Mouse (Mus musculus): ENCODE results near the gene Klhl9. TPM values are rescaled to one million over a fixed set of nuclear protein-coding genes. Genes with fewer than 3 reads are reported as not detected.
"Not testable (repeated sequence)": the region's sequence is repeated elsewhere in the genome, so short reads cannot be mapped to it uniquely, and the experiment has no call there.

The Klhl9 gene
- polyA plus RNA-seq (2016; fragmentation: Nextera tagmentation; extraction: Ambion mirVana), result 130 and 143 TPM in 2 replicates

DNA sequence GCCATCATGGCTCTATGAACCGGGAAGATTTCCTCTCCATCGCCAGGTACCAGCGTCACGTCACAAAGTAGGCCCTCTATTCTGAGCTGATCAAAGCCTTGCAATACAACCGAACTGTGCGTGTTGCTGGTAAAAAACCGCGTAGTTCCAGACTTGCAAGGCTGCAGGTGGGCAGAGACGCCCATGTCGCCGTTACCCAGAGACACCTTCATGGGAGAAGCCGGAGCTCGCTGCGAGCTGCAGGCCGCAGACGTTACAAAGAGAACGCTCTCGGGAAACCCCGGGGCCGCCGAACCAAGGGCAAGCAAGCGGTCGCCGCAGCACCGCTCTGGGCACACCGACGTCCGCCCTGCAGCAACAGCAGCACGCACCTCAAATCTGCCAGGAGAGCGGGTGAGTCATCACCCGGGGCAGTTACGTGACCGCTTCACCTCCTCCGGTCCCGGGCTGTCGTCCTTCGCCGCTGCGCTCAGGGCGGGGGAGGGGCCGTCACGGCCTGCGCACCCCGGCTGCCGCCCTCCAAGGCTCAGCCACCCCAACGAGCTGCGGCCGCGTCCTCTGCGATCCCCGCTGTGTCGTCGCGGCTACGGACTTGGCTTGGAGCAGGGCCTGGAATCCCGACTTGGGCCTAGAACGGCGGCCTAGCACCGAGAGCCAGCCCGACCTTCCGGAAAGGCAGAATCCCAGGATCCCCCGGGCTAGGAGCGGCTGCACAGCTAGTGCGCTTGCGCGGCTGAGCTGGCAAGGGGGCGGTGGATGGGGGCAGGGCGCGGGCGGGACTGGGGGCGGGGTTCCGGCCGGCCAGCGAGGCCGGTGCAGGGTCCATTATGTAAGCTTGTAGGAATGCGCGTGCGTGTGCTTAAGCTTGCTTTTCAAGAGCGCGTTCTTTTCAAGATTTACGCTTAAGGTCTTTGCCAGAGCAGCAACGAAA is at the start of gene Klhl9, which contains the start of gene Gm26566:
TSS of gene Klhl9 (minus strand) at position 675 of the 931 bp plus-strand sequence.
TSS of gene Gm26566 (plus strand) at position 15 of the 931 bp plus-strand sequence.
- Histone ChIP-seq H3K9ac (peak within 1 kb of the TSS; percentile 94), H3K27ac (peak within 1 kb of the TSS; percentile 97), H3K4me3 (peak within 1 kb of the TSS; percentile 82), H3K4me2 (replicated peaks) (peak within 1 kb of the TSS; percentile 79), H3K4me1 (peaks cover 18% of the 10 kb centered on the region), H3K36me3 (peaks cover 14% of the 10 kb centered on the region), H3K27me3 (no peaks in the 10 kb centered on the region), H3K9me3 (no peaks in the 10 kb centered on the region)
- peak; percentile 91 for ATAC-seq (ENCODE audit: insufficient number of reproducible peaks, insufficient read depth, low FRiP score, low TSS enrichment)
- WGBS, result under 1% methylated on average over 82 of the region's 82 CpGs

DNA sequence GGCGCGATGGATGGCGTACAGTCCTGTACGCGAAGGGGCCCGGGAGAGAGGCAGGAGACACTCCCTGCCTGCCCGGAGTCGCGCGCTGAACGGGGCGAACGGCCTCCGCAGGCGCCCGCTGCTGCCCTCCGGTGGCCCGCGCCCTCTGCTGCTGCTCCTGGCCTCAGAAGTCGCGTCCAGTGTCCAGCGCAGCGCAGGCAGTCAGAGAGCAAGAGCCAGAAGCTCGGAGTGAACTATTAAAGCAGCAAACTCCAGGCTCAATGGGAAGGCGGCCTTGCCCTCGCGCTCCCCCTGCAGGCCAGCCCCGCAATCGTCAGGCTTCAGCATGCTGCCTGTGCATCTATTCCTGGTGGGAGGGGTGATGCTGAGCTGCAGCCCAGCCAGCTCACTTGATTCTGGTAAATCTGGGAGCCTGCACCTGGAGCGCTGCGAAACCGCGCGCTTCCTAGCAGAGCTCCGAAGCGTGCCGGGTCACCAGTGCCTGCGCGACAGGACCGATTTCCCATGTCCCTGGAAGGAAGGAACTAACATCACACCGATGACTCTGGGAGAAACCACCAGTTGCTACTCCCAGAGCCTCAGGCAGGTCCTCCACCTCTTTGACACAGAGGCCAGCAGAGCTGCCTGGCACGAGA is 41.2 kb upstream of the Klhl9 start:
- not testable (repeated sequence) for H3K36me3 ChIP-seq; ATAC-seq (ENCODE audit: insufficient number of reproducible peaks, insufficient read depth, low FRiP score, low TSS enrichment); H3K9ac ChIP-seq; H3K9me3 ChIP-seq; H3K4me1 ChIP-seq; H3K27me3 ChIP-seq
- Histone ChIP-seq H3K27ac (0 out of 2 replicates have a peak overlapping the region, but pooled peaks have one; percentile 17), H3K4me3 (peak overlapping the region; percentile 38), H3K4me2 (replicated peaks) (peak overlapping the region; percentile 49)
- WGBS, result 4% methylated on average over 26 of the region's 42 CpGs

- not testable (repeated sequence) for H3K9ac ChIP-seq; H3K4me1 ChIP-seq; H3K27ac ChIP-seq; H3K4me2 ChIP-seq (replicated peaks); ATAC-seq (ENCODE audit: insufficient number of reproducible peaks, insufficient read depth, low FRiP score, low TSS enrichment); H3K27me3 ChIP-seq; H3K36me3 ChIP-seq; H3K4me3 ChIP-seq; H3K9me3 ChIP-seq
- WGBS, result 56% methylated on average over 9 of the region's 9 CpGs
These were observed 40.1 kb upstream of the Klhl9 start for GRCm38 (mm10) chr4:88762341-88762740.

- H3K4me2 ChIP-seq (replicated peaks); H3K36me3 ChIP-seq; H3K4me1 ChIP-seq; H3K4me3 ChIP-seq; ATAC-seq (ENCODE audit: insufficient number of reproducible peaks, insufficient read depth, low FRiP score, low TSS enrichment); H3K27me3 ChIP-seq; H3K9ac ChIP-seq; H3K27ac ChIP-seq; H3K9me3 ChIP-seq: not testable (repeated sequence)
- 70% methylated on average over 6 of the region's 8 CpGs for WGBS
These were observed 39.5 kb upstream of the Klhl9 start for GRCm38 (mm10) chr4:88761776-88762175.

DNA sequence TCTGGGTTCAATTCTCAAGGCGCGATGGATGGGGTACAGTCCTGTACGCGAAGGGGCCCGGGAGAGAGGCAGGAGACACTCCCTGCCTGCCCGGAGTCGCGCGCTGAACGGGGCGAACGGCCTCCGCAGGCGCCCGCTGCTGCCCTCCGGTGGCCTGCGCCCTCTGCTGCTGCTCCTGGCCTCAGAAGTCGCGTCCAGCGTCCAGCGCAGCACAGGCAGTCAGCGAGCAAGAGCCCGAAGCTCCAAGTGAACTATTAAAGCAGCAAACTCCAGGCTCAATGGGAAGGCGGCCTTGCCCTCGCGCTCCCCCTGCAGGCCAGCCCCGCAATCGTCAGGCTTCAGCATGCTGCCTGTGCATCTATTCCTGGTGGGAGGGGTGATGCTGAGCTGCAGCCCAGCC is 38.2 kb upstream of the Klhl9 start:
- peak overlapping the region; percentile 36 for H3K4me3 ChIP-seq
- not testable (repeated sequence) for H3K36me3 ChIP-seq; H3K4me1 ChIP-seq; ATAC-seq (ENCODE audit: insufficient number of reproducible peaks, insufficient read depth, low FRiP score, low TSS enrichment); H3K27me3 ChIP-seq; H3K9me3 ChIP-seq
- H3K27ac ChIP-seq, result peak overlapping the region; percentile 75; the same call in 1 of the 2 replicates
- H3K9ac ChIP-seq, result peak overlapping the region; percentile 44; the same call in 1 of the 2 replicates
- peak overlapping the region; percentile 48 for H3K4me2 ChIP-seq (replicated peaks)
- under 1% methylated on average over 23 of the region's 28 CpGs for WGBS

DNA sequence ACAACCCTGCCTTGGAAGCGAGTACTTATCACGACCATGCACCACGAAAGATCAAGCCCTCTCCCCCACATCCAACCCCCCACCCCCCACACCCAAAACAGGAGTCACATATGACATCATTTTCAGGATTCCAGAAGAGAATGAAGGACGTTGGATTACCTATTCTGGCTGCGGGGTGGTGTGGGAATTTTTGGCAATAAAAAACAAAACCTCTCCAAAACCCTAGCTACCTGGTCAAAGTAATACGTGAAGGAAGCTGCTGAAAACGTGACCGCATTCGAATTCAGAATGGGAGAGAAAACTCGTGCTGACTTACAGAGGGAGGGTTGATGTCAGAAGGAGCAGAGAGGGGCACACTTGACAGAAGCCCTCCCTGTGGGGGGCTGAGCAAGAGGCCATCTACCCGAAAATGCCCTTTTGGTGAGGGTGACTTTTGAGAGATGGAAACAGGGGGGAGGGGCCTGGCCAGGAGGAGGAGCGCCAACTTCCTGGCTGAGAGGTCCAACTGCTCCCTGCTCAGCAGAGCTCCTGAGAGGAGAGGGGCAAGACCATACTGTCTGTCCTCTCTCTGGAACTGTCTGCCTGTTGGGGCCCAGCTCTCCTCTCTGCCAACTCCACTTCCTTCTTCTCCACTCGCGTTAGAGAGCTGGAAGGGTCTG is 37.5 kb upstream of the Klhl9 start, which contains the start of gene Gm13283:
TSS of gene Gm13283 (plus strand) at position 510 of the 659 bp plus-strand sequence.
- H3K36me3 ChIP-seq; H3K27me3 ChIP-seq; H3K4me1 ChIP-seq; ATAC-seq (ENCODE audit: insufficient number of reproducible peaks, insufficient read depth, low FRiP score, low TSS enrichment); H3K9me3 ChIP-seq: not testable (repeated sequence)
- peak within 1 kb of the TSS; percentile 48 for H3K4me2 ChIP-seq (replicated peaks)
- peak within 1 kb of the TSS; percentile 75; the same call in 1 of the 2 replicates for H3K27ac ChIP-seq
- peak within 1 kb of the TSS; percentile 44; the same call in 1 of the 2 replicates for H3K9ac ChIP-seq
- 22% methylated on average over 9 of the region's 14 CpGs for WGBS
- peak within 1 kb of the TSS; percentile 36 for H3K4me3 ChIP-seq

DNA sequence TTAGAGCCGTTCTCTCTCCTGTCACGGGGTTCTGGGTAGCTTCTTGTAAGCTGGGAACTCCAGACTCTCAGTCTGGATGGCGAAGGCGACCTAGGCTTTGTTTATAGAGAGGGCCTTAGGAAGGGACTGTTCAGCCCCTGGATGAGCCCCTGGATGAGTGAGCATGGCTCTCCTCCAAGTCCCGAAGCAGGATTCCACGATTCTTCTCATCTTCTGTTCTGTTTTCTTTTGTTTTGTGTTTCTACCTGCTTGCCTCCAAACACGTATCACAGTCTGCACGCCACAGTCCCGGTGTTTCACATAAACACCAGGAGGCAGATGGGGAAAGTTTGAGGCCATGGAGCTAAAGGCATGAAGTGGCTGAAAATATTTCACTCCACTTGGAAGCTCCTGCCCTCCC is 36.5 kb upstream of the Klhl9 start:
- H3K27ac ChIP-seq; H3K9me3 ChIP-seq; H3K4me1 ChIP-seq; ATAC-seq (ENCODE audit: insufficient number of reproducible peaks, insufficient read depth, low FRiP score, low TSS enrichment); H3K4me2 ChIP-seq (replicated peaks); H3K27me3 ChIP-seq; H3K9ac ChIP-seq; H3K36me3 ChIP-seq; H3K4me3 ChIP-seq: not testable (repeated sequence)
- 87% methylated on average over 9 of the region's 9 CpGs for WGBS

GRCm38 (mm10) chr4:88757628-88758031 is 35.4 kb upstream of the Klhl9 start:
- peak overlapping the region; percentile 43 for H3K4me3 ChIP-seq
- peak overlapping the region; percentile 91 for H3K27ac ChIP-seq
- WGBS, result 0% methylated on average over 19 of the region's 21 CpGs
- H3K27me3 ChIP-seq, H3K9me3 ChIP-seq, H3K36me3 ChIP-seq, H3K4me1 ChIP-seq: not testable (repeated sequence)
- peak overlapping the region; percentile 64 for H3K4me2 ChIP-seq (replicated peaks)
- peak; percentile 100 for ATAC-seq (ENCODE audit: insufficient number of reproducible peaks, insufficient read depth, low FRiP score, low TSS enrichment)
- H3K9ac ChIP-seq, result peak overlapping the region; percentile 48; the same call in 1 of the 2 replicates

DNA sequence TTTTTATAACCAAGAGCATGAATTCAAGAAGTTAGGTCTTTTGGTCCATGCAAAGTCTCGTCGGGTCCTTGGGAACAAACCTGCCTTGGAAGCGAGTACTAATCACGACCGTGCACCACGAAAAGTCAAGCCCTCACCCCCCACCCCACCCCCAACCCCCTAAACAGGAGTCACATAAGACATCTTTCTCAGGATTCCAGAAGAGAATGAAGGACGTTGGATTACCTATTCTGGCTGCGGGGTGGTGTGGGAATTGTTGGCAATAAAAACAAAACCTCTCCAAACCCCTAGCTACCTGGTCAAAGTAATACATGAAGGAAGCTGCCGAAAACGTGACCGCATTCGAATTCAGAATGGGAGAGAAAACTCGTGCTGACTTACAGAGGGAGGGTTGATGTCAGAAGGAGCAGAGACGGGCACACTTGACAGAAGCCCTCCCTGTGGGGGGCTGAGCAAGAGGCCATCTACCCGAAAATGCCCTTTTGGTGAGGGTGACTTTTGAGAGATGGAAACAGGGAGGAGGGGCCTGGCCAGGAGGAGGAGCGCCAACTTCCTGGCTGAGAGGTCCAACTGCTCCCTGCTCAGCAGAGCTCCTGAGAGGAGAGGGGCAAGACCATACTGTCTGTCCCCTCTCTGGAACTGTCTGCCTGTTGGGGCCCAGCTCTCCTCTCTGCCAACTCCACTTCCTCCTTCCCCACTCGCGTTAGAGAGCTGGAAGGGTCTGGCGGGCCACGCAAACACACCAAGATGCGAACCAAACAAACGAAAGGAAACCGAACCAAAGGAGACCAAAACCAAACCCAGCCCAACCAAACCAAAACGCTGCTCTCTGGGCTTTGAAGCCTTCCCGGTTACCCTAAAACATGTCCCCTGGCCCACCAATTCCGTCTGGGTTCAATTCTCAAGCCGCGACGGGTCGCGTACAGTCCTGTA is 34.6 kb upstream of the Klhl9 start:
- not testable (repeated sequence) for ATAC-seq (ENCODE audit: insufficient number of reproducible peaks, insufficient read depth, low FRiP score, low TSS enrichment); H3K4me1 ChIP-seq; H3K27me3 ChIP-seq; H3K9me3 ChIP-seq; H3K36me3 ChIP-seq
- Histone ChIP-seq H3K4me2 (replicated peaks) (peak overlapping the region; percentile 64), H3K9ac (peak overlapping the region; percentile 48; the same call in 1 of the 2 replicates), H3K4me3 (peak overlapping the region; percentile 43), H3K27ac (peak overlapping the region; percentile 91)
- WGBS, result 13% methylated on average over 28 of the region's 31 CpGs

GRCm38 (mm10) chr4:88754818-88755340 is 32.6 kb upstream of the Klhl9 start, which contains the start of gene Gm13271:
Gm13271 (plus strand) TSS chr4:88754868.
- ATAC-seq (ENCODE audit: insufficient number of reproducible peaks, insufficient read depth, low FRiP score, low TSS enrichment); H3K9me3 ChIP-seq; H3K27ac ChIP-seq; H3K4me2 ChIP-seq (replicated peaks); H3K4me1 ChIP-seq; H3K36me3 ChIP-seq; H3K27me3 ChIP-seq; H3K9ac ChIP-seq; H3K4me3 ChIP-seq: not testable (repeated sequence)
- 75% methylated on average over 15 of the region's 15 CpGs for WGBS

Measured in embryonic facial prominence, embryonic 12.5 days (tissue).